Mouse (Mus musculus): ENCODE data around the gene Srrm3. TPM values are rescaled to one million over a fixed set of nuclear protein-coding genes. Genes with fewer than 3 reads are reported as not detected.

Gene Srrm3
- polyA plus RNA-seq (2012; fragmentation: generic; extraction: Trizol), result under 1 TPM in 1 of 2 experiments, not detected in 1; 0.01 TPM

GRCm38 (mm10) chr5:135806555-135807262 is at the start of gene Srrm3:
Gene Srrm3 (plus strand): TSS chr5:135806890.

GRCm38 (mm10) chr5:135777796-135778470 is 28.8 kb upstream of the Srrm3 start, which contains the start of gene Styxl1:
Gene Styxl1 (minus strand): TSS chr5:135778385.

GRCm38 (mm10) chr5:135778471-135779445 is 27.9 kb upstream of the Srrm3 start, which contains the start of gene Mdh2:
Gene Mdh2 (plus strand): TSS chr5:135778480.

GRCm38 (mm10) chr5:135887675-135888102 is 81.0 kb downstream of the Srrm3 start, which contains the start of gene Hspb1:
Gene Hspb1 (plus strand): TSS chr5:135887919.

Other genes starting within 250 kb of the Srrm3 start
- gene Ccl26, start 243.3 kb upstream of the Srrm3 start, polyA plus RNA-seq (2012; fragmentation: generic; extraction: Trizol), result not detected
- gene Ccl24, start 233.8 kb upstream of the Srrm3 start, polyA plus RNA-seq (2012; fragmentation: generic; extraction: Trizol), result not detected
- 10 to 100 TPM in 1 of 2 experiments, 1 to 10 TPM in 1; 7.8 to 14.4 TPM for gene Rhbdd2, start 174.3 kb upstream of the Srrm3 start, polyA plus RNA-seq (2012; fragmentation: generic; extraction: Trizol)
- 10 to 100 TPM; 61.0 to 74.2 TPM for gene Por, start 136.9 kb upstream of the Srrm3 start, polyA plus RNA-seq (2012; fragmentation: generic; extraction: Trizol)
- 100 to 1,000 TPM in 1 of 2 experiments, 10 to 100 TPM in 1; 50.4 to 118 TPM for gene Tmem120a, start 62.4 kb upstream of the Srrm3 start, polyA plus RNA-seq (2012; fragmentation: generic; extraction: Trizol)
- under 1 TPM; 0.05 to 0.77 TPM for gene Styxl1, start 28.5 kb upstream of the Srrm3 start, polyA plus RNA-seq (2012; fragmentation: generic; extraction: Trizol)
- gene Mdh2, start 28.4 kb upstream of the Srrm3 start, polyA plus RNA-seq (2012; fragmentation: generic; extraction: Trizol), result 100 to 1,000 TPM; 352 to 529 TPM
- gene Hspb1, start 81.0 kb downstream of the Srrm3 start, polyA plus RNA-seq (2012; fragmentation: generic; extraction: Trizol), result 1 to 10 TPM; 1.3 to 1.4 TPM
- 100 to 1,000 TPM in 1 of 2 experiments, 10 to 100 TPM in 1; 60.4 to 122 TPM for gene Ywhag, start 127.7 kb downstream of the Srrm3 start, polyA plus RNA-seq (2012; fragmentation: generic; extraction: Trizol)
- 1 to 10 TPM; 3.7 to 9.4 TPM for gene Ssc4d, start 167.6 kb downstream of the Srrm3 start, polyA plus RNA-seq (2012; fragmentation: generic; extraction: Trizol)
- 1 to 10 TPM in 1 of 2 experiments, under 1 TPM in 1; 0.02 to 1.0 TPM for gene Zp3, start 173.2 kb downstream of the Srrm3 start, polyA plus RNA-seq (2012; fragmentation: generic; extraction: Trizol)
- 10 to 100 TPM; 12.7 to 19.1 TPM for gene Dtx2, start 187.9 kb downstream of the Srrm3 start, polyA plus RNA-seq (2012; fragmentation: generic; extraction: Trizol)
- under 1 TPM; 0.02 to 0.73 TPM for gene Upk3b, start 231.6 kb downstream of the Srrm3 start, polyA plus RNA-seq (2012; fragmentation: generic; extraction: Trizol)
- 1 to 10 TPM in 1 of 2 experiments, under 1 TPM in 1; 0.50 to 1.1 TPM for gene Upk3bl, start 247.6 kb downstream of the Srrm3 start, polyA plus RNA-seq (2012; fragmentation: generic; extraction: Trizol)

Data from C3H10T1/2 (cell line).